Mouse (Mus musculus): ENCODE results near the gene Casr. TPM values are rescaled to one million over a fixed set of nuclear protein-coding genes. Genes with fewer than 3 reads are reported as not detected.

The Casr gene
- polyA plus RNA-seq, 1 experiment, result not detected

- TF ChIP-seq CTCF (IDR thresholded peaks at IDR 0.05; ENCODE audit: insufficient read depth, low read depth, low read length) (no peak), POLR2A (IDR thresholded peaks at IDR 0.05; ENCODE audit: insufficient read depth, low read depth, low read length) (no peak)
- Histone ChIP-seq H3K4me1 (ENCODE audit: control insufficient read depth, insufficient read depth, low read length) (no peaks in the 10 kb centered on the region; the same call in 1 of the 2 replicates), H3K27ac (ENCODE audit: insufficient read depth, low read depth, low read length) (no peak overlapping the region), H3K4me3 (ENCODE audit: insufficient read depth, low read depth, low read length) (no peak overlapping the region)
- 81% methylated on average over 3 of the region's 3 CpGs for WGBS
These were observed 33.1 kb downstream of the Casr start for GRCm38 (mm10) chr16:36528822-36529221.

- H3K27ac ChIP-seq (ENCODE audit: insufficient read depth, low read depth, low read length), result no peak overlapping the region
- TF ChIP-seq POLR2A (IDR thresholded peaks at IDR 0.05; ENCODE audit: insufficient read depth, low read depth, low read length), result no peak
- TF ChIP-seq CTCF (IDR thresholded peaks at IDR 0.05; ENCODE audit: insufficient read depth, low read depth, low read length), result no peak
- no peaks in the 10 kb centered on the region for H3K4me1 ChIP-seq (ENCODE audit: control insufficient read depth, insufficient read depth, low read length)
- no peak overlapping the region for H3K4me3 ChIP-seq (ENCODE audit: insufficient read depth, low read depth, low read length)
- WGBS, result 62% methylated on average over 6 of the region's 6 CpGs
These were observed 35.2 kb downstream of the Casr start for GRCm38 (mm10) chr16:36526596-36527282.

GRCm38 (mm10) chr16:36523095-36523494, 38.8 kb downstream of the Casr start:
- H3K4me1 ChIP-seq (ENCODE audit: control insufficient read depth, insufficient read depth, low read length), result no peaks in the 10 kb centered on the region
- TF ChIP-seq POLR2A (IDR thresholded peaks at IDR 0.05; ENCODE audit: insufficient read depth, low read depth, low read length) (no peak), CTCF (IDR thresholded peaks at IDR 0.05; ENCODE audit: insufficient read depth, low read depth, low read length) (no peak)
- no peak overlapping the region for H3K27ac ChIP-seq (ENCODE audit: insufficient read depth, low read depth, low read length)
- H3K4me3 ChIP-seq (ENCODE audit: insufficient read depth, low read depth, low read length), result no peak overlapping the region
- 78% methylated on average over 5 of the region's 5 CpGs for WGBS

- 71% methylated on average over 2 of the region's 2 CpGs for WGBS
- no peak for TF ChIP-seq POLR2A (IDR thresholded peaks at IDR 0.05; ENCODE audit: insufficient read depth, low read depth, low read length)
- no peak for TF ChIP-seq CTCF (IDR thresholded peaks at IDR 0.05; ENCODE audit: insufficient read depth, low read depth, low read length)
These were observed 45.6 kb downstream of the Casr start for GRCm38 (mm10) chr16:36516355-36516754.

GRCm38 (mm10) chr16:36507300-36507699, 54.6 kb downstream of the Casr start:
- WGBS, result 93% methylated on average over 5 of the region's 5 CpGs
- no peak overlapping the region for H3K27ac ChIP-seq (ENCODE audit: insufficient read depth, low read depth, low read length)
- no peak overlapping the region for H3K4me3 ChIP-seq (ENCODE audit: insufficient read depth, low read depth, low read length)
- H3K4me1 ChIP-seq (ENCODE audit: control insufficient read depth, insufficient read depth, low read length), result no peaks in the 10 kb centered on the region
- TF ChIP-seq POLR2A (IDR thresholded peaks at IDR 0.05; ENCODE audit: insufficient read depth, low read depth, low read length) (no peak), CTCF (IDR thresholded peaks at IDR 0.05; ENCODE audit: insufficient read depth, low read depth, low read length) (no peak)

More at GRCm38 (mm10) chr16:36516355-36516754, 45.6 kb downstream of the Casr start:
- Histone ChIP-seq H3K4me3 (ENCODE audit: insufficient read depth, low read depth, low read length) (no peak overlapping the region), H3K4me1 (ENCODE audit: control insufficient read depth, insufficient read depth, low read length) (no peaks in the 10 kb centered on the region), H3K27ac (ENCODE audit: insufficient read depth, low read depth, low read length) (no peak overlapping the region)

GRCm38 (mm10) chr16:36506827-36507226, 55.1 kb downstream of the Casr start:
- Histone ChIP-seq H3K4me3 (ENCODE audit: insufficient read depth, low read depth, low read length) (no peak overlapping the region), H3K27ac (ENCODE audit: insufficient read depth, low read depth, low read length) (no peak overlapping the region), H3K4me1 (ENCODE audit: control insufficient read depth, insufficient read depth, low read length) (no peaks in the 10 kb centered on the region)
- no peak for TF ChIP-seq POLR2A (IDR thresholded peaks at IDR 0.05; ENCODE audit: insufficient read depth, low read depth, low read length)
- TF ChIP-seq CTCF (IDR thresholded peaks at IDR 0.05; ENCODE audit: insufficient read depth, low read depth, low read length), result no peak

- Histone ChIP-seq H3K4me3 (ENCODE audit: insufficient read depth, low read depth, low read length) (no peak overlapping the region), H3K27ac (ENCODE audit: insufficient read depth, low read depth, low read length) (no peak overlapping the region), H3K4me1 (ENCODE audit: control insufficient read depth, insufficient read depth, low read length) (no peaks in the 10 kb centered on the region)
- no peak for TF ChIP-seq POLR2A (IDR thresholded peaks at IDR 0.05; ENCODE audit: insufficient read depth, low read depth, low read length)
- no peak for TF ChIP-seq CTCF (IDR thresholded peaks at IDR 0.05; ENCODE audit: insufficient read depth, low read depth, low read length)
- WGBS, result 53% methylated on average over 4 of the region's 4 CpGs
These were observed 56.0 kb downstream of the Casr start for GRCm38 (mm10) chr16:36505913-36506312.

- H3K4me3 ChIP-seq (ENCODE audit: insufficient read depth, low read depth, low read length), result no peak overlapping the region
- no peak overlapping the region for H3K27ac ChIP-seq (ENCODE audit: insufficient read depth, low read depth, low read length)
- 89% methylated on average over 3 of the region's 3 CpGs for WGBS
- no peaks in the 10 kb centered on the region for H3K4me1 ChIP-seq (ENCODE audit: control insufficient read depth, insufficient read depth, low read length)
- no peak for TF ChIP-seq CTCF (IDR thresholded peaks at IDR 0.05; ENCODE audit: insufficient read depth, low read depth, low read length)
- no peak for TF ChIP-seq POLR2A (IDR thresholded peaks at IDR 0.05; ENCODE audit: insufficient read depth, low read depth, low read length)
These were observed 56.8 kb downstream of the Casr start for GRCm38 (mm10) chr16:36505134-36505533.

- Histone ChIP-seq H3K4me1 (ENCODE audit: control insufficient read depth, insufficient read depth, low read length) (no peaks in the 10 kb centered on the region), H3K27ac (ENCODE audit: insufficient read depth, low read depth, low read length) (no peak overlapping the region), H3K4me3 (ENCODE audit: insufficient read depth, low read depth, low read length) (no peak overlapping the region)
- WGBS, result 82% methylated on average over 2 of the region's 2 CpGs
- TF ChIP-seq POLR2A (IDR thresholded peaks at IDR 0.05; ENCODE audit: insufficient read depth, low read depth, low read length), result no peak
- no peak for TF ChIP-seq CTCF (IDR thresholded peaks at IDR 0.05; ENCODE audit: insufficient read depth, low read depth, low read length)
These were observed 59.7 kb downstream of the Casr start for GRCm38 (mm10) chr16:36502286-36502685.

Measured in olfactory bulb, adult 2 months (tissue).